ENCODE assay signal across 13 mouse cellular contexts in the genomic region with DNA sequence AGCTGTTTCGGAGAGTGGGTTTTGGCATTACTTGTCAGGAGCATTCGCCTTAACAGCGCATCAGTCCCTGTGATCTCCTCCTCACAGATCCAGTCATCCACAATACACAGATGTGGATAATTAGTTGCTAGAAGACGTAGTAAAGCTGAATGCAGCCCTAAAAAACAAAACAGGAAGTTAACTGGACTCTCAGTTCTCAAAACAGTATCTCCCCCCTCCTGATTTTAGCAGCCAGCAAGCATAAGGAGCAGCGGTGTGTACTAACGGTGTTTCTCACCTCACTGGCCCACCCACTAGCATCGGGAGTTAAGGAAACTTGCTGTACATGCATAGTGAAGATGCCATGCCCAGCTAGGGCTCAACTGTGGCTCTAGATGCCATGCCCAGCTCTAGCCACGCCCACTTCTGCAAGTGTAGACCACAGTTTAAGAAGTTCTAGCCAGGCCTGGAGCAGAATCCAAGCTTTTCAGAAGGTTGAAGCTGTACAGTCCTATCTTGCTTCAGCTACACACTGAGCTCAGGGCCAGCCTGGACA.
"Had no signal": no experiment of that assay in that cellular context is flagged by ENCODE, and none has a peak within 500 bp of the region (broad histone marks: within the 10 kb centered on the region; RNA-seq: fewer than 3 reads in every experiment).

No protein-coding gene starts in this region.

- H3K4me1 ChIP-seq: limb, embryonic 12.5 days; midbrain, embryonic 12.5 days; neural tube, embryonic 15.5 days had no signal

- H3K9ac ChIP-seq: limb, embryonic 12.5 days; liver, embryonic 14.5 days; midbrain, embryonic 12.5 days; neural tube, embryonic 15.5 days had no signal

- DNase-seq: kidney, adult 8-10 months; kidney, postnatal 25 days; layer of hippocampus, adult 9-11 months; layer of hippocampus, postnatal 36 days; lung, adult 18-20 months; lung, postnatal 4 days; thymus, postnatal 4 days had no signal

- H3K4me3 ChIP-seq: limb, embryonic 12.5 days; midbrain, embryonic 12.5 days; myocyte; neural tube, embryonic 15.5 days had no signal

- ATAC-seq: lung, postnatal 0 days had no signal

- H3K27me3 ChIP-seq: limb, embryonic 12.5 days; midbrain, embryonic 12.5 days; neural tube, embryonic 15.5 days had no signal

- H3K9me3 ChIP-seq: limb, embryonic 12.5 days; midbrain, embryonic 12.5 days; neural tube, embryonic 15.5 days had no signal

- H3K27ac ChIP-seq: limb, embryonic 12.5 days; liver, embryonic 14.5 days; midbrain, embryonic 12.5 days; neural tube, embryonic 15.5 days had no signal

- H3K4me2 ChIP-seq: limb, embryonic 12.5 days; midbrain, embryonic 12.5 days; neural tube, embryonic 15.5 days had no signal
